Mouse (Mus musculus): Measurements from ENCODE around the gene Apex1. TPM values are rescaled to one million over a fixed set of nuclear protein-coding genes. Genes with fewer than 3 reads are reported as not detected.

Apex1 gene
- total and polyA plus RNA-seq, 3 experiments: 129 to 155 TPM; not detected in 1

- TF ChIP-seq RCOR1 (IDR thresholded peaks at IDR 0.05; ENCODE audit: low read depth, low read length): 0 out of 2 replicates have a peak, but pooled peaks have one; percentile 31
- TF ChIP-seq MYB (IDR thresholded peaks at IDR 0.05; ENCODE audit: low read depth, low read length): no peak
Measured at GRCm38 (mm10) chr14:50938940-50939339, 14.2 kb downstream of the Apex1 start (continued).

GRCm38 (mm10) chr14:50943932-50944667 is 19.3 kb downstream of the Apex1 start, which contains the start of gene Gm49342:
TSS of gene Gm49342 (plus strand) at chr14:50944517.
- peak within 1 kb of the TSS; percentile 63 to 96 for H3K4me3 ChIP-seq (ENCODE audit: control insufficient read depth in 1 of 2, insufficient read depth in 1 of 2, low read depth in 2 of 2, low read length in 2 of 2)
- peaks cover 0 to 7% of the 10 kb centered on the region in 2 experiments; a peak in 2 of 4 replicates for H3K36me3 ChIP-seq (ENCODE audit: control insufficient read depth in 1 of 2, insufficient read depth in 2 of 2, low read length in 2 of 2)
- H3K4me1 ChIP-seq (ENCODE audit: control insufficient read depth in 1 of 2, insufficient read depth in 2 of 2, low read length in 2 of 2): peaks cover 0 to 7% of the 10 kb centered on the region in 2 experiments; a peak in 2 of 4 replicates
- H3K9ac ChIP-seq (ENCODE audit: control insufficient read depth, low read depth, low read length, poor library complexity, severe bottlenecking): peak within 1 kb of the TSS; percentile 61
- H3K79me2 ChIP-seq (ENCODE audit: control insufficient read depth, insufficient read depth, low read length, poor library complexity): no peaks in the 10 kb centered on the region; the same call in 1 of the 2 replicates
- peak within 1 kb of the TSS; percentile 91 for H3K27ac ChIP-seq (ENCODE audit: control insufficient read depth, low read depth, low read length)
- DNase-seq (ENCODE audit: low read depth, low spot score): peak; percentile 95
- H3K9me3 ChIP-seq (replicated peaks; ENCODE audit: insufficient read depth, low read length): no peaks in the 10 kb centered on the region
- H3K27me3 ChIP-seq (ENCODE audit: control insufficient read depth in 1 of 2, insufficient read depth in 2 of 2, low read length in 2 of 2): no peaks in the 10 kb centered on the region
- TF ChIP-seq NRF1 (IDR thresholded peaks at IDR 0.05; ENCODE audit: insufficient read depth, low read depth, low read length, poor library complexity, severe bottlenecking) (no peak), MXI1 (IDR thresholded peaks at IDR 0.05; ENCODE audit: low read depth, low read length) (peak; percentile 71), CHD1 (IDR thresholded peaks at IDR 0.05; ENCODE audit: low read depth, low read length) (no peak), E2F4 (IDR thresholded peaks at IDR 0.05; ENCODE audit: borderline replicate concordance, low read depth, low read length) (no peak), KAT2A (conservative IDR thresholded peaks at IDR 0.05; ENCODE audit: low read depth, low read length) (no peak), RCOR1 (IDR thresholded peaks at IDR 0.05; ENCODE audit: low read depth, low read length) (no peak), MYB (IDR thresholded peaks at IDR 0.05; ENCODE audit: low read depth, low read length) (0 out of 2 replicates have a peak, but pooled peaks have one; percentile 19), CTCF (IDR thresholded peaks at IDR 0.05 in 2 of 3, conservative IDR thresholded peaks at IDR 0.05 in 1 of 3; ENCODE audit: control insufficient read depth in 1 of 3, insufficient read depth in 1 of 3, low read depth in 2 of 3, low read length in 3 of 3, poor library complexity in 1 of 3, severe bottlenecking in 1 of 3) (no peak), MYC (IDR thresholded peaks at IDR 0.05; ENCODE audit: low read depth, low read length) (no peak), MAFK (IDR thresholded peaks at IDR 0.05; ENCODE audit: borderline replicate concordance, low read depth, low read length) (no peak), POLR2A (IDR thresholded peaks at IDR 0.05; ENCODE audit: control insufficient read depth in 1 of 2, insufficient read depth in 1 of 2, low read depth in 1 of 2, low read length in 2 of 2, poor library complexity in 1 of 2) (peak; percentile 79 to 93), GATA1 (IDR thresholded peaks at IDR 0.05; ENCODE audit: low read depth, low read length) (peak; percentile 38; the same call in 1 of the 2 replicates), RAD21 (IDR thresholded peaks at IDR 0.05; ENCODE audit: low read depth, low read length) (no peak), SMC3 (IDR thresholded peaks at IDR 0.05; ENCODE audit: low read depth, low read length) (no peak), ZKSCAN1 (IDR thresholded peaks at IDR 0.05; ENCODE audit: low read depth, low read length) (no peak), MAX (IDR thresholded peaks at IDR 0.05; ENCODE audit: low read length) (peak; percentile 50; the same call in 1 of the 2 replicates), USF1 (IDR thresholded peaks at IDR 0.05; ENCODE audit: low read depth, low read length) (no peak), USF2 (IDR thresholded peaks at IDR 0.05; ENCODE audit: borderline replicate concordance in 1 of 2, insufficient read depth in 1 of 2, low read depth in 1 of 2, low read length in 2 of 2) (no peak), POLR2AphosphoS2 (IDR thresholded peaks at IDR 0.05; ENCODE audit: low read length) (peak; percentile 88), BHLHE40 (IDR thresholded peaks at IDR 0.05; ENCODE audit: borderline replicate concordance, low read depth, low read length) (peak; percentile 12; the same call in 1 of the 2 replicates), ELF1 (IDR thresholded peaks at IDR 0.05; ENCODE audit: low read depth, low read length) (peak; percentile 28; the same call in 1 of the 2 replicates), ZC3H11A (IDR thresholded peaks at IDR 0.05; ENCODE audit: low read depth, low read length) (no peak), ETS1 (IDR thresholded peaks at IDR 0.05; ENCODE audit: low read depth, low read length) (peak; percentile 30; the same call in 1 of the 2 replicates), POLR2AphosphoS5 (IDR thresholded peaks at IDR 0.05; ENCODE audit: borderline replicate concordance, low read depth, low read length) (peak; percentile 81; the same call in 1 of the 2 replicates), MEF2A (IDR thresholded peaks at IDR 0.05; ENCODE audit: extremely low read depth, insufficient replicate concordance, low read depth, low read length, poor library complexity, severe bottlenecking) (no peak), HCFC1 (IDR thresholded peaks at IDR 0.05; ENCODE audit: low read depth, low read length) (peak; percentile 56; the same call in 1 of the 2 replicates), JUND (IDR thresholded peaks at IDR 0.05; ENCODE audit: low read depth, low read length) (no peak), CHD2 (IDR thresholded peaks at IDR 0.05; ENCODE audit: low read length) (no peak), ZNF384 (IDR thresholded peaks at IDR 0.05; ENCODE audit: low read depth, low read length) (peak; percentile 74), MAZ (IDR thresholded peaks at IDR 0.05; ENCODE audit: low read depth, low read length) (no peak), SIN3A (IDR thresholded peaks at IDR 0.05; ENCODE audit: low read length) (no peak; the same call in 1 of the 2 replicates), NELFE (IDR thresholded peaks at IDR 0.05; ENCODE audit: low read depth, low read length) (peak; percentile 94), ZMIZ1 (IDR thresholded peaks at IDR 0.05; ENCODE audit: low read depth, low read length) (peak; percentile 99)
